Mouse (Mus musculus) liver, postnatal 0 days (tissue): ENCODE measurements around the gene Mical3.

ENCODE experiments used
- CTCF ChIP-seq: sonication (generic); IDR thresholded peaks from 2 replicates; pipeline ENCODE4 v1.5.1; 2016; ENCODE audit warnings: antibody characterized with exemption, low read depth
- EP300 ChIP-seq: IDR thresholded peaks from 2 replicates; pipeline ENCODE4 v1.6.1; 2016; ENCODE audit warnings: antibody characterized with exemption, low read depth, mild to moderate bottlenecking

DNA sequence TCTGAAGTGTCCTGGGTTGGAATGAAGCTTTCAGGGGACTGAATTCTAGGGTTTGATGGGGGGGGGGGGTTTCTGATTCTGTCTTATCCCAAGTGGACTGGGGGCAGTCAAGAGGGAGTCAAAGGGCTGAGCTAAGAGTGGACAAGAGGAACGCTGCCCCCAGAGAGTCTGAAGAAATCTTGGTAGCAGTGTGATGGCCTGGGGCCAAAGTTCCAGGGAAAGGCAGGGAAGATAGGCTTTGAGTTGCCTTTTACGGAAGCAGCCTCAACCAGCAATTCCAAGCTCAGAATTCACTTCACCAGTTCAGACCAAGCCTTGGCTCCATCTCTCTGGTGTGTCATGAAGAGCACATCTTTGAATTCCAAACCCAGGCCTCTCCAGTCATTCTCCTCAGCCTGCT is 25.2 kb upstream of the Mical3 start:
- TF ChIP-seq CTCF (no peak), EP300 (no peak)
